Mouse (Mus musculus) brain, embryonic 14.5 days (tissue): ENCODE measurements around the gene Elp6.

ENCODE experiments used
- CTCF ChIP-seq: fragments of 200-500 bp; IDR thresholded peaks from 2 replicates; pipeline ENCODE4 v1.5.1; 2012; ENCODE audit warnings: inconsistent platforms, mild to moderate bottlenecking, moderate library complexity, borderline replicate concordance; ENCODE audit not compliant: insufficient read depth, insufficient read length; ENCODE audit errors: extremely low read depth
- POLR2A ChIP-seq: fragments of 200-500 bp; IDR thresholded peaks from 2 replicates; pipeline ENCODE4 v1.6.1; 2012; ENCODE audit warnings: mild to moderate bottlenecking, inconsistent platforms, borderline replicate concordance; ENCODE audit not compliant: poor library complexity, insufficient read depth, insufficient read length, severe bottlenecking; ENCODE audit errors: extremely low read depth

GRCm38 (mm10) chr9:110316503-110316902, 11.5 kb downstream of the Elp6 start:
- TF ChIP-seq POLR2A (no peak), CTCF (no peak)
